Mouse (Mus musculus): ENCODE data around the gene Uspl1. TPM values are rescaled to one million over a fixed set of nuclear protein-coding genes. Genes with fewer than 3 reads are reported as not detected.

Uspl1 gene
- polyA plus RNA-seq, 1 experiment from 2014 or later, result 24.2 TPM

- no peak overlapping the region for H3K27ac ChIP-seq
- WGBS (ENCODE audit: insufficient replicate concordance), result 76% methylated on average over 16 of the region's 16 CpGs
- no peak for ATAC-seq (ENCODE audit: low read depth)
- DNase-seq, result no peak
- H3K4me1 ChIP-seq (replicated peaks), result no peaks in the 10 kb centered on the region
- no peak overlapping the region for H3K4me3 ChIP-seq (replicated peaks)
- no peaks in the 10 kb centered on the region for H3K36me3 ChIP-seq
- H3K4me2 ChIP-seq, result no peak overlapping the region
- 0 out of 2 replicates have a peak, but pooled peaks cover 2% of the 10 kb centered on the region for H3K9me3 ChIP-seq (replicated peaks)
- no peaks in the 10 kb centered on the region; the same call in 1 of the 2 replicates for H3K27me3 ChIP-seq
- no peak overlapping the region for H3K9ac ChIP-seq
Measured at GRCm38 (mm10) chr5:149259093-149259492, 74.9 kb downstream of the Uspl1 start.

- 61% methylated on average over 7 of the region's 7 CpGs for WGBS (ENCODE audit: insufficient replicate concordance)
- no peak for DNase-seq
- H3K27me3 ChIP-seq, result no peaks in the 10 kb centered on the region; the same call in 1 of the 2 replicates
Measured at GRCm38 (mm10) chr5:149261449-149261848, 77.3 kb downstream of the Uspl1 start.

GRCm38 (mm10) chr5:149261866-149262265 is 77.7 kb downstream of the Uspl1 start:
- Histone ChIP-seq H3K9me3 (replicated peaks) (0 out of 2 replicates have a peak, but pooled peaks cover 2% of the 10 kb centered on the region), H3K4me2 (no peak overlapping the region), H3K4me1 (replicated peaks) (peaks cover 4% of the 10 kb centered on the region), H3K36me3 (no peaks in the 10 kb centered on the region), H3K4me3 (replicated peaks) (no peak overlapping the region), H3K9ac (no peak overlapping the region), H3K27ac (no peak overlapping the region), H3K27me3 (no peaks in the 10 kb centered on the region; the same call in 1 of the 2 replicates)
- WGBS (ENCODE audit: insufficient replicate concordance), result 54% methylated on average over 6 of the region's 6 CpGs
- 0 out of 2 replicates have a peak, but pooled peaks have one; percentile 30 for ATAC-seq (ENCODE audit: low read depth)
- peak; percentile 38 for DNase-seq

More at GRCm38 (mm10) chr5:149261449-149261848, 77.3 kb downstream of the Uspl1 start:
- ATAC-seq (ENCODE audit: low read depth), result no peak
- Histone ChIP-seq H3K27ac (no peak overlapping the region), H3K9me3 (replicated peaks) (0 out of 2 replicates have a peak, but pooled peaks cover 2% of the 10 kb centered on the region), H3K4me1 (replicated peaks) (peaks cover under 1% of the 10 kb centered on the region; the same call in 1 of the 2 replicates), H3K4me3 (replicated peaks) (no peak overlapping the region), H3K9ac (no peak overlapping the region), H3K4me2 (no peak overlapping the region), H3K36me3 (no peaks in the 10 kb centered on the region)

GRCm38 (mm10) chr5:149264405-149264804 is 80.3 kb downstream of the Uspl1 start, which contains the start of gene Alox5ap:
Alox5ap (plus strand) TSS chr5:149264767.
- Histone ChIP-seq H3K9me3 (replicated peaks) (0 out of 2 replicates have a peak, but pooled peaks cover 2% of the 10 kb centered on the region), H3K36me3 (no peaks in the 10 kb centered on the region), H3K27me3 (no peaks in the 10 kb centered on the region), H3K9ac (no peak within 1 kb of the TSS), H3K4me3 (replicated peaks) (peak within 1 kb of the TSS; percentile 30), H3K27ac (no peak within 1 kb of the TSS), H3K4me2 (peak within 1 kb of the TSS; percentile 35), H3K4me1 (replicated peaks) (peaks cover 21% of the 10 kb centered on the region)
- no peak for ATAC-seq (ENCODE audit: low read depth)
- 26% methylated on average over 4 of the region's 4 CpGs for WGBS (ENCODE audit: insufficient replicate concordance)
- DNase-seq, result no peak

GRCm38 (mm10) chr5:149264878-149265279 is 80.7 kb downstream of the Uspl1 start:
- WGBS (ENCODE audit: insufficient replicate concordance), result 20% methylated on average over 6 of the region's 6 CpGs
- H3K4me2 ChIP-seq, result peak overlapping the region; percentile 35
- H3K36me3 ChIP-seq, result no peaks in the 10 kb centered on the region
- DNase-seq (no peak), ATAC-seq (ENCODE audit: low read depth) (peak; percentile 20)
- no peak overlapping the region for H3K9ac ChIP-seq
- H3K4me3 ChIP-seq (replicated peaks), result peak overlapping the region; percentile 30
- H3K9me3 ChIP-seq (replicated peaks), result 0 out of 2 replicates have a peak, but pooled peaks cover 2% of the 10 kb centered on the region
- H3K27me3 ChIP-seq, result no peaks in the 10 kb centered on the region
- no peak overlapping the region for H3K27ac ChIP-seq
- H3K4me1 ChIP-seq (replicated peaks), result peaks cover 21% of the 10 kb centered on the region

Small RNA genes lying within 50 kb of the gene (microRNA-seq; reads per million reads assigned to microRNA genes)
- not detected for gene Gm24105

Other genes with a start within 250 kb of the Uspl1 start
- 0.32 and 0.86 TPM in 2 replicates for gene Gm42791, start 189.2 kb upstream of the Uspl1 start, polyA plus RNA-seq (2015; fragmentation: Nextera tagmentation; extraction: Ambion mirVana)
- gene Hmgb1, start 139 bp downstream of the Uspl1 start, polyA plus RNA-seq (2015; fragmentation: Nextera tagmentation; extraction: Ambion mirVana), result 678 and 901 TPM in 2 replicates
- gene Alox5ap, start 80.4 kb downstream of the Uspl1 start, polyA plus RNA-seq (2015; fragmentation: Nextera tagmentation; extraction: Ambion mirVana), result 22.5 and 24.7 TPM in 2 replicates
- 0.28 and 0.36 TPM in 2 replicates for gene Medag, start 227.4 kb downstream of the Uspl1 start, polyA plus RNA-seq (2015; fragmentation: Nextera tagmentation; extraction: Ambion mirVana)